Mouse (Mus musculus): ENCODE results near the gene Dscam. TPM values are rescaled to one million over a fixed set of nuclear protein-coding genes. Genes with fewer than 3 reads are reported as not detected.
"Not testable (repeated sequence)": the region's sequence is repeated elsewhere in the genome, so short reads cannot be mapped to it uniquely, and the experiment has no call there.

Dscam gene
- polyA plus RNA-seq, 1 experiment: 1.2 TPM

GRCm38 (mm10) chr16:96904359-96904758 is 266.2 kb downstream of the Dscam start:
- Histone ChIP-seq H3K27ac (ENCODE audit: insufficient read depth, low read length) (no peak overlapping the region), H3K36me3 (ENCODE audit: control insufficient read depth, insufficient read depth, low read length) (no peaks in the 10 kb centered on the region), H3K4me1 (ENCODE audit: control insufficient read depth, insufficient read depth, insufficient read length) (no peaks in the 10 kb centered on the region), H3K4me3 (ENCODE audit: extremely low read depth, insufficient read depth, insufficient read length) (no peak overlapping the region), H3K27me3 (ENCODE audit: control insufficient read depth, insufficient read depth, low read length) (no peaks in the 10 kb centered on the region)
- 51% methylated on average over 2 of the region's 2 CpGs for WGBS
- TF ChIP-seq CTCF (IDR thresholded peaks at IDR 0.05; ENCODE audit: extremely low read depth, insufficient read depth, insufficient read length, insufficient replicate concordance) (no peak), POLR2A (IDR thresholded peaks at IDR 0.05; ENCODE audit: low read depth, low read length) (no peak)
- no peak for DNase-seq (ENCODE audit: low read depth in 1 of 2, low spot score in 2 of 2)

- TF ChIP-seq CTCF (IDR thresholded peaks at IDR 0.05; ENCODE audit: extremely low read depth, insufficient read depth, insufficient read length, insufficient replicate concordance) (no peak), POLR2A (IDR thresholded peaks at IDR 0.05; ENCODE audit: low read depth, low read length) (no peak)
- H3K4me1 ChIP-seq (ENCODE audit: control insufficient read depth, insufficient read depth, insufficient read length): no peaks in the 10 kb centered on the region
- H3K4me3 ChIP-seq (ENCODE audit: extremely low read depth, insufficient read depth, insufficient read length): no peak overlapping the region
- no peaks in the 10 kb centered on the region for H3K27me3 ChIP-seq (ENCODE audit: control insufficient read depth, insufficient read depth, low read length)
- no peaks in the 10 kb centered on the region for H3K36me3 ChIP-seq (ENCODE audit: control insufficient read depth, insufficient read depth, low read length)
- no peak overlapping the region for H3K27ac ChIP-seq (ENCODE audit: insufficient read depth, low read length)
- DNase-seq (ENCODE audit: low read depth in 1 of 2, low spot score in 2 of 2): no peak
Measured at GRCm38 (mm10) chr16:96902596-96902995, 268.0 kb downstream of the Dscam start.

- Histone ChIP-seq H3K4me3 (ENCODE audit: extremely low read depth, insufficient read depth, insufficient read length) (no peak overlapping the region), H3K27ac (ENCODE audit: insufficient read depth, low read length) (no peak overlapping the region), H3K4me1 (ENCODE audit: control insufficient read depth, insufficient read depth, insufficient read length) (no peaks in the 10 kb centered on the region), H3K27me3 (ENCODE audit: control insufficient read depth, insufficient read depth, low read length) (no peaks in the 10 kb centered on the region), H3K36me3 (ENCODE audit: control insufficient read depth, insufficient read depth, low read length) (no peaks in the 10 kb centered on the region)
- 78% methylated on average over 3 of the region's 3 CpGs for whole genome bisulfite sequencing
- no peak for DNase-seq (ENCODE audit: low read depth in 1 of 2, low spot score in 2 of 2)
- TF ChIP-seq CTCF (IDR thresholded peaks at IDR 0.05; ENCODE audit: extremely low read depth, insufficient read depth, insufficient read length, insufficient replicate concordance): no peak
- no peak for TF ChIP-seq POLR2A (IDR thresholded peaks at IDR 0.05; ENCODE audit: low read depth, low read length)
Measured at GRCm38 (mm10) chr16:96901234-96902014, 269.1 kb downstream of the Dscam start.

GRCm38 (mm10) chr16:96899329-96899728 is 271.2 kb downstream of the Dscam start:
- TF ChIP-seq POLR2A (IDR thresholded peaks at IDR 0.05; ENCODE audit: low read depth, low read length) (no peak), CTCF (IDR thresholded peaks at IDR 0.05; ENCODE audit: extremely low read depth, insufficient read depth, insufficient read length, insufficient replicate concordance) (no peak)
- Histone ChIP-seq H3K36me3 (ENCODE audit: control insufficient read depth, insufficient read depth, low read length) (no peaks in the 10 kb centered on the region), H3K4me3 (ENCODE audit: extremely low read depth, insufficient read depth, insufficient read length) (no peak overlapping the region), H3K27me3 (ENCODE audit: control insufficient read depth, insufficient read depth, low read length) (no peaks in the 10 kb centered on the region), H3K27ac (ENCODE audit: insufficient read depth, low read length) (no peak overlapping the region), H3K4me1 (ENCODE audit: control insufficient read depth, insufficient read depth, insufficient read length) (no peaks in the 10 kb centered on the region)
- DNase-seq (ENCODE audit: low read depth in 1 of 2, low spot score in 2 of 2): no peak

- Histone ChIP-seq H3K36me3 (ENCODE audit: control insufficient read depth, insufficient read depth, low read length) (no peaks in the 10 kb centered on the region), H3K4me3 (ENCODE audit: extremely low read depth, insufficient read depth, insufficient read length) (no peak overlapping the region), H3K27ac (ENCODE audit: insufficient read depth, low read length) (no peak overlapping the region), H3K27me3 (ENCODE audit: control insufficient read depth, insufficient read depth, low read length) (no peaks in the 10 kb centered on the region), H3K4me1 (ENCODE audit: control insufficient read depth, insufficient read depth, insufficient read length) (no peaks in the 10 kb centered on the region)
- WGBS: 74% methylated on average over 10 of the region's 10 CpGs
- DNase-seq (ENCODE audit: low read depth in 1 of 2, low spot score in 2 of 2): no peak
- TF ChIP-seq POLR2A (IDR thresholded peaks at IDR 0.05; ENCODE audit: low read depth, low read length) (no peak), CTCF (IDR thresholded peaks at IDR 0.05; ENCODE audit: extremely low read depth, insufficient read depth, insufficient read length, insufficient replicate concordance) (no peak)
Measured at GRCm38 (mm10) chr16:96896510-96897133, 273.9 kb downstream of the Dscam start.

GRCm38 (mm10) chr16:96888036-96888435 is 282.5 kb downstream of the Dscam start:
- H3K27ac ChIP-seq (ENCODE audit: insufficient read depth, low read length): no peak overlapping the region
- no peak for DNase-seq (ENCODE audit: low read depth in 1 of 2, low spot score in 2 of 2)
- H3K27me3 ChIP-seq (ENCODE audit: control insufficient read depth, insufficient read depth, low read length): no peaks in the 10 kb centered on the region
- no peaks in the 10 kb centered on the region for H3K4me1 ChIP-seq (ENCODE audit: control insufficient read depth, insufficient read depth, insufficient read length)
- 72% methylated on average over 1 of the region's 1 CpGs for WGBS
- H3K4me3 ChIP-seq (ENCODE audit: extremely low read depth, insufficient read depth, insufficient read length): no peak overlapping the region
- no peaks in the 10 kb centered on the region for H3K36me3 ChIP-seq (ENCODE audit: control insufficient read depth, insufficient read depth, low read length)
- TF ChIP-seq POLR2A (IDR thresholded peaks at IDR 0.05; ENCODE audit: low read depth, low read length): no peak
- TF ChIP-seq CTCF (IDR thresholded peaks at IDR 0.05; ENCODE audit: extremely low read depth, insufficient read depth, insufficient read length, insufficient replicate concordance): no peak

GRCm38 (mm10) chr16:96885817-96886216 is 284.7 kb downstream of the Dscam start:
- TF ChIP-seq CTCF (IDR thresholded peaks at IDR 0.05; ENCODE audit: extremely low read depth, insufficient read depth, insufficient read length, insufficient replicate concordance): no peak
- TF ChIP-seq POLR2A (IDR thresholded peaks at IDR 0.05; ENCODE audit: low read depth, low read length): no peak
- no peaks in the 10 kb centered on the region for H3K27me3 ChIP-seq (ENCODE audit: control insufficient read depth, insufficient read depth, low read length)
- no peak overlapping the region for H3K27ac ChIP-seq (ENCODE audit: insufficient read depth, low read length)
- H3K36me3 ChIP-seq (ENCODE audit: control insufficient read depth, insufficient read depth, low read length): no peaks in the 10 kb centered on the region
- H3K4me3 ChIP-seq (ENCODE audit: extremely low read depth, insufficient read depth, insufficient read length): no peak overlapping the region
- DNase-seq (ENCODE audit: low read depth in 1 of 2, low spot score in 2 of 2): no peak
- no peaks in the 10 kb centered on the region for H3K4me1 ChIP-seq (ENCODE audit: control insufficient read depth, insufficient read depth, insufficient read length)
- whole genome bisulfite sequencing: 85% methylated on average over 2 of the region's 2 CpGs

GRCm38 (mm10) chr16:96884590-96884989 is 286.0 kb downstream of the Dscam start:
- DNase-seq (ENCODE audit: low read depth in 1 of 2, low spot score in 2 of 2); H3K4me1 ChIP-seq (ENCODE audit: control insufficient read depth, insufficient read depth, insufficient read length); H3K4me3 ChIP-seq (ENCODE audit: extremely low read depth, insufficient read depth, insufficient read length); H3K27ac ChIP-seq (ENCODE audit: insufficient read depth, low read length); H3K36me3 ChIP-seq (ENCODE audit: control insufficient read depth, insufficient read depth, low read length); H3K27me3 ChIP-seq (ENCODE audit: control insufficient read depth, insufficient read depth, low read length): not testable (repeated sequence)
- WGBS: 78% methylated on average over 3 of the region's 3 CpGs
